Mouse (Mus musculus): ENCODE measurements around the gene Gm49337. TPM values are rescaled to one million over a fixed set of nuclear protein-coding genes. Genes with fewer than 3 reads are reported as not detected.
"Not testable (repeated sequence)": the region's sequence is repeated elsewhere in the genome, so short reads cannot be mapped to it uniquely, and the experiment has no call there.

Gene Gm49337
- polyA plus RNA-seq, 1 experiment from 2014 or later = not detected

GRCm38 (mm10) chr4:116220071-116220650, 47.0 kb downstream of the Gm49337 start:
- no peaks in the 10 kb centered on the region for H3K27me3 ChIP-seq
- WGBS = 1% methylated on average over 6 of the region's 6 CpGs
- H3K4me3 ChIP-seq = peak overlapping the region; percentile 73
- peaks cover 9% of the 10 kb centered on the region for H3K4me1 ChIP-seq
- peak overlapping the region; percentile 100 for H3K27ac ChIP-seq
- ATAC-seq = no peak
- H3K9me3 ChIP-seq (replicated peaks) = no peaks in the 10 kb centered on the region
- H3K36me3 ChIP-seq (ENCODE audit: poor library complexity, severe bottlenecking) = no peaks in the 10 kb centered on the region
- H3K9ac ChIP-seq = peak overlapping the region; percentile 90
- H3K4me2 ChIP-seq = peak overlapping the region; percentile 65

- under 1% methylated on average over 26 of the region's 26 CpGs for WGBS
- ATAC-seq = no peak
Observed at GRCm38 (mm10) chr4:116220780-116221139, 47.6 kb downstream of the Gm49337 start.

GRCm38 (mm10) chr4:116221140-116221851, 48.1 kb downstream of the Gm49337 start, which contains the start of gene Pik3r3:
TSS of gene Pik3r3 (plus strand) at chr4:116221618.
- peaks cover 12% of the 10 kb centered on the region for H3K4me1 ChIP-seq
- WGBS = under 1% methylated on average over 52 of the region's 53 CpGs
- peak within 1 kb of the TSS; percentile 100 for H3K27ac ChIP-seq
- peak within 1 kb of the TSS; percentile 96 for H3K9ac ChIP-seq
- no peaks in the 10 kb centered on the region for H3K27me3 ChIP-seq
- H3K36me3 ChIP-seq (ENCODE audit: poor library complexity, severe bottlenecking) = no peaks in the 10 kb centered on the region
- ATAC-seq = peak; percentile 99
- peak within 1 kb of the TSS; percentile 65 for H3K4me2 ChIP-seq
- no peaks in the 10 kb centered on the region for H3K9me3 ChIP-seq (replicated peaks)
- peak within 1 kb of the TSS; percentile 73 for H3K4me3 ChIP-seq

More at GRCm38 (mm10) chr4:116220780-116221139, 47.6 kb downstream of the Gm49337 start:
- Histone ChIP-seq H3K9ac (peak overlapping the region; percentile 90), H3K4me3 (peak overlapping the region; percentile 73), H3K9me3 (replicated peaks) (no peaks in the 10 kb centered on the region), H3K4me1 (peaks cover 12% of the 10 kb centered on the region), H3K27me3 (no peaks in the 10 kb centered on the region), H3K36me3 (ENCODE audit: poor library complexity, severe bottlenecking) (no peaks in the 10 kb centered on the region), H3K4me2 (peak overlapping the region; percentile 65), H3K27ac (peak overlapping the region; percentile 100)

GRCm38 (mm10) chr4:116221996-116222842, 49.0 kb downstream of the Gm49337 start:
- peaks cover 14% of the 10 kb centered on the region for H3K4me1 ChIP-seq
- under 1% methylated on average over 23 of the region's 23 CpGs for WGBS
- ATAC-seq = no peak

GRCm38 (mm10) chr4:116222843-116223119, 49.6 kb downstream of the Gm49337 start:
- no peak for ATAC-seq
- 1% methylated on average over 6 of the region's 6 CpGs for WGBS
- peaks cover 17% of the 10 kb centered on the region for H3K4me1 ChIP-seq

More at GRCm38 (mm10) chr4:116221996-116222842, 49.0 kb downstream of the Gm49337 start:
- H3K27me3 ChIP-seq = no peaks in the 10 kb centered on the region
- no peaks in the 10 kb centered on the region for H3K36me3 ChIP-seq (ENCODE audit: poor library complexity, severe bottlenecking)
- peak overlapping the region; percentile 60 for H3K4me2 ChIP-seq
- H3K9me3 ChIP-seq (replicated peaks) = no peaks in the 10 kb centered on the region
- H3K9ac ChIP-seq = peak overlapping the region; percentile 96
- peak overlapping the region; percentile 100 for H3K27ac ChIP-seq
- H3K4me3 ChIP-seq = peak overlapping the region; percentile 73

GRCm38 (mm10) chr4:116243377-116243776, 70.2 kb downstream of the Gm49337 start:
- no peaks in the 10 kb centered on the region for H3K27me3 ChIP-seq
- 87% methylated on average over 3 of the region's 3 CpGs for WGBS
- H3K36me3 ChIP-seq (ENCODE audit: poor library complexity, severe bottlenecking) = peaks cover 12% of the 10 kb centered on the region; the same call in 1 of the 2 replicates
- no peaks in the 10 kb centered on the region for H3K9me3 ChIP-seq (replicated peaks)
- H3K9ac ChIP-seq = no peak overlapping the region
- no peaks in the 10 kb centered on the region for H3K4me1 ChIP-seq
- no peak overlapping the region for H3K4me3 ChIP-seq
- no peak overlapping the region for H3K27ac ChIP-seq
- ATAC-seq = no peak
- H3K4me2 ChIP-seq = no peak overlapping the region

More at GRCm38 (mm10) chr4:116222843-116223119, 49.6 kb downstream of the Gm49337 start:
- Histone ChIP-seq H3K27ac (peak overlapping the region; percentile 100), H3K9me3 (replicated peaks) (no peaks in the 10 kb centered on the region), H3K4me3 (peak overlapping the region; percentile 73), H3K4me2 (peak overlapping the region; percentile 60), H3K27me3 (no peaks in the 10 kb centered on the region), H3K9ac (peak overlapping the region; percentile 96), H3K36me3 (ENCODE audit: poor library complexity, severe bottlenecking) (no peaks in the 10 kb centered on the region)

GRCm38 (mm10) chr4:116244240-116244639, 71.1 kb downstream of the Gm49337 start:
- 76% methylated on average over 2 of the region's 2 CpGs for WGBS
- H3K9ac ChIP-seq = no peak overlapping the region
- H3K27ac ChIP-seq = no peak overlapping the region
- H3K4me2 ChIP-seq = no peak overlapping the region
- no peaks in the 10 kb centered on the region for H3K4me1 ChIP-seq
- no peak for ATAC-seq
- peaks cover 12% of the 10 kb centered on the region; the same call in 1 of the 2 replicates for H3K36me3 ChIP-seq (ENCODE audit: poor library complexity, severe bottlenecking)
- H3K27me3 ChIP-seq = no peaks in the 10 kb centered on the region
- H3K9me3 ChIP-seq (replicated peaks) = no peaks in the 10 kb centered on the region
- H3K4me3 ChIP-seq = no peak overlapping the region

- not testable (repeated sequence) for H3K27me3 ChIP-seq; H3K4me1 ChIP-seq; ATAC-seq; H3K36me3 ChIP-seq (ENCODE audit: poor library complexity, severe bottlenecking); H3K9me3 ChIP-seq (replicated peaks); H3K27ac ChIP-seq; H3K4me2 ChIP-seq; H3K4me3 ChIP-seq; H3K9ac ChIP-seq
- WGBS = 51% methylated on average over 3 of the region's 3 CpGs
Observed at GRCm38 (mm10) chr4:116245926-116246325, 72.7 kb downstream of the Gm49337 start.

- no peak for ATAC-seq
Observed at GRCm38 (mm10) chr4:116249986-116250385, 76.8 kb downstream of the Gm49337 start.

GRCm38 (mm10) chr4:116268220-116268619, 95.0 kb downstream of the Gm49337 start:
- H3K9me3 ChIP-seq (replicated peaks) = no peaks in the 10 kb centered on the region

More at GRCm38 (mm10) chr4:116249986-116250385, 76.8 kb downstream of the Gm49337 start:
- no peak overlapping the region for H3K4me3 ChIP-seq
- no peaks in the 10 kb centered on the region for H3K9me3 ChIP-seq (replicated peaks)
- no peaks in the 10 kb centered on the region for H3K27me3 ChIP-seq
- H3K9ac ChIP-seq = no peak overlapping the region
- H3K27ac ChIP-seq = no peak overlapping the region
- no peaks in the 10 kb centered on the region for H3K36me3 ChIP-seq (ENCODE audit: poor library complexity, severe bottlenecking)
- H3K4me2 ChIP-seq = no peak overlapping the region
- 95% methylated on average over 3 of the region's 3 CpGs for WGBS
- H3K4me1 ChIP-seq = no peaks in the 10 kb centered on the region

GRCm38 (mm10) chr4:116282211-116282610, 109.0 kb downstream of the Gm49337 start:
- 78% methylated on average over 2 of the region's 2 CpGs for WGBS
- H3K36me3 ChIP-seq (ENCODE audit: poor library complexity, severe bottlenecking) = peaks cover 56% of the 10 kb centered on the region
- no peak for ATAC-seq
- H3K4me2 ChIP-seq = no peak overlapping the region
- no peak overlapping the region for H3K9ac ChIP-seq
- H3K9me3 ChIP-seq (replicated peaks) = no peaks in the 10 kb centered on the region
- H3K4me1 ChIP-seq = no peaks in the 10 kb centered on the region
- no peaks in the 10 kb centered on the region for H3K27me3 ChIP-seq
- H3K4me3 ChIP-seq = no peak overlapping the region
- no peak overlapping the region for H3K27ac ChIP-seq

More at GRCm38 (mm10) chr4:116268220-116268619, 95.0 kb downstream of the Gm49337 start:
- WGBS = 95% methylated on average over 6 of the region's 6 CpGs
- no peak overlapping the region for H3K4me2 ChIP-seq
- H3K27me3 ChIP-seq = no peaks in the 10 kb centered on the region
- H3K9ac ChIP-seq = no peak overlapping the region
- no peak overlapping the region for H3K27ac ChIP-seq
- ATAC-seq = no peak
- H3K4me1 ChIP-seq = no peaks in the 10 kb centered on the region
- H3K36me3 ChIP-seq (ENCODE audit: poor library complexity, severe bottlenecking) = peaks cover 79% of the 10 kb centered on the region
- H3K4me3 ChIP-seq = no peak overlapping the region

- Histone ChIP-seq H3K27me3 (no peaks in the 10 kb centered on the region), H3K4me3 (no peak overlapping the region), H3K9ac (no peak overlapping the region), H3K9me3 (replicated peaks) (no peaks in the 10 kb centered on the region), H3K4me1 (no peaks in the 10 kb centered on the region), H3K4me2 (no peak overlapping the region), H3K27ac (no peak overlapping the region), H3K36me3 (ENCODE audit: poor library complexity, severe bottlenecking) (peaks cover 84% of the 10 kb centered on the region)
- ATAC-seq = no peak
- WGBS = 93% methylated on average over 6 of the region's 6 CpGs
Observed at GRCm38 (mm10) chr4:116291561-116291960, 118.4 kb downstream of the Gm49337 start.

Data from forebrain, embryonic 13.5 days (tissue).